Mouse (Mus musculus) midbrain, embryonic 10.5 days (tissue): ENCODE data around the gene Pafah1b3. TPM values are rescaled to one million over a fixed set of nuclear protein-coding genes. Genes with fewer than 3 reads are reported as not detected.

ENCODE experiments used
- DNase-seq: peaks from one replicate; pipeline ENCODE4 v3.0.0-alpha.2; 2017; ENCODE audit warnings: low spot score
- H3K27ac ChIP-seq: fragments of 300-500 bp; sonication (generic); replicated peaks from 2 replicates; pipeline ENCODE4 v1.5.1; 2016; ENCODE audit warnings: mild to moderate bottlenecking
- H3K27me3 ChIP-seq: fragments of 300-500 bp; sonication (generic); 2 replicates; pipeline ENCODE4 v1.6.1; 2016; ENCODE audit warnings: low read depth, mild to moderate bottlenecking; ENCODE audit not compliant: poor library complexity, severe bottlenecking
- H3K36me3 ChIP-seq: fragments of 300-500 bp; sonication (generic); 2 replicates; pipeline ENCODE4 v1.6.1; 2016; ENCODE audit warnings: mild to moderate bottlenecking, moderate library complexity
- H3K4me1 ChIP-seq: fragments of 300-500 bp; sonication (generic); 2 replicates; pipeline ENCODE4 v1.6.1; 2016
- H3K4me3 ChIP-seq: fragments of 300-500 bp; sonication (generic); 2 replicates; pipeline ENCODE4 v1.5.1; 2016; ENCODE audit warnings: mild to moderate bottlenecking, moderate library complexity
- H3K9me3 ChIP-seq: fragments of 300-500 bp; sonication (generic); replicated peaks from 2 replicates; pipeline ENCODE4 v1.6.1; 2016; ENCODE audit warnings: mild to moderate bottlenecking
- WGBS: fragments of 180-500 bp; shearing (Covaris S2); methylation state at CpG from one replicate; pipeline ENCODE4 v1.1.7; 2016; 5-methylcytosine and 5-hydroxymethylcytosine counted together
- polyA plus RNA-seq: library from polyadenylated mRNA; unstranded; fragments of >200 nt; fragmentation: Nextera tagmentation; extraction: Ambion mirVana; gene quantifications from 2 replicates; pipeline ENCODE4 v1.2.1, GENCODE M21; 2016

Gene Pafah1b3
- polyA plus RNA-seq, 1 experiment from 2014 or later = 293 TPM

DNA sequence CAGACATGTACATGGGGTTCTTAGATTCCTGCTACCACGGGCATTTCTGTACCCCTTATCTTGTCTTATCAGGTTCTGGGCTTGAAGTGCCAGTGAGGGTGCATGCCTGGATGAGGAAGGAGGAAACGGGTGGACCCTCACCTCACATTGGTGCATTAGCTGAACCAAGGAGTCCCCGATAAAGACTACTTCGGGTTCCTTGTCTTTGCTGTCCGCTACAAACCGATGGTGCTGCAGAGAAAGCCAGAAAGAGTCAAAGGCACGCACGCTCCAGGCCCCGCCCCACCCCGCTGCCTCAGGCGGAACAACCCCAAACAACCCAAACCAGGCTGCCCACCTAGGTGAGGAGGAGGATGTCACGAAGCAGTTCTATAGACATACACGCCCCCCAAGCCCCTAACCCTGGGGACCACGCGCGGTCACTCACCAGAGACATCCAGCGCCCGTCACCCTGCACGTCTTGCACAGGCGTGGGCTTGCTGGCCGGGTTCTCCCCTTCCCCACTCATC is 787 bp downstream of the Pafah1b3 start:
- no peaks in the 10 kb centered on the region for H3K9me3 ChIP-seq
- DNase-seq = peak; percentile 53
- no peaks in the 10 kb centered on the region; the same call in 1 of the 2 replicates for H3K27me3 ChIP-seq
- peaks cover 43% of the 10 kb centered on the region for H3K36me3 ChIP-seq
- peak overlapping the region; percentile 92 for H3K4me3 ChIP-seq
- 2% methylated on average over 21 of the region's 21 CpGs for WGBS
- peak overlapping the region; percentile 99 for H3K27ac ChIP-seq
- H3K4me1 ChIP-seq = peaks cover 48% of the 10 kb centered on the region

DNA sequence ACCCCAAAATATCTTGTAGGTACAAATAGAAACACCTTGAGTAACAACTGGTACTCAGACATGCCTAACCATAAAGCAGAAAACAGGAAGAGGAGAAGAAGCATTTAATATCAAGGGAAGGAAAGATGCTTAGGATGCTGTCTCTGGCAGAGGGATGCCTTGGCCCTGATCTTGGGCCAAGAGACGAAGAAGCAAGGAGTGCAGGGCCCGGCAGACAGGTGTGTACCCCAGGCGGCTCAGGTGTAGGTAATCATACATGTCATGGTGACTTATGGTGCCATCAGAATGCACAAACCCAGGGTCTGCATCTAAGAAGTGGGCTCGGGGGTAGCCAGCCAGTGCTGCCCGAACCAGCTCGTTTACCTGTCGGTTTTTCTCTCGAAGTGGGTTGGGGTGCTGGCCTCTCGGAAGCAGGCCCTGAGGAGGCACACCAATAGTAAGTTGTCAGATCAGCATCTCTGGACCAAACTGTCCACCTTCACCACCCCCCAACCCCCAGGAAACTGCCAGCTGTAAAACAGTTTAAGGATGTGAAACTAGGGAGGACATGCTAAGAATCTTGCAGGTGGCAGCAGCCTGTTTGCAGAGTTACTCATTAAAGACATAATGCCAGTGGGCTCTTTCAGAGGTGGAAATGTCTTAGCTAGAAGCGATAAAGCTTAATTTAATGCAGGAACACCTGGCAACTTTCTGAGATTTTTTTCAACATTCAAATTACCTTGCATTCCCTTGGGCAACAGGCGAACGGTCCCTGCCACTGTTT is 2.6 kb downstream of the Pafah1b3 start:
- Histone ChIP-seq H3K4me1 (peaks cover 42% of the 10 kb centered on the region), H3K9me3 (no peaks in the 10 kb centered on the region), H3K36me3 (peaks cover 61% of the 10 kb centered on the region), H3K27ac (no peak overlapping the region), H3K4me3 (no peak overlapping the region), H3K27me3 (no peaks in the 10 kb centered on the region)
- 94% methylated on average over 12 of the region's 12 CpGs for WGBS
- no peak for DNase-seq

DNA sequence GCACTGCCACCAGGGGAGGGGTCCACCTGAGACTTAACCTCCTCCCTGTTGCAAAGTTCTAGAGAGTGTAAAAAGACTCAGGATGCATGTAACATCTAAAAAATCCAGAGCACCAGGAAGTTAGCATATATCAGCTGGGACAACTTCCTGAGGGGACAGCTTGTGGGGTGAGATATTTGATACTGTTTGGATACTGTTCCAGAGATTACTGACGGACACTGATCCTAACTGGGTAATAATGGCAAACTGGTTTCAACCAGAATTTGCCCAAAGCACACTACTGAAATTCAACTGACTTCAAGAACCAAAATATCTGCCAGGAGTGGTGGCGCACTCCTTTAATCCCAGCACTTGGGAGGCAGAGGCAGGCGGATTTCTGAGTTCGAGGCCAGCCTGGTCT is 3.3 kb downstream of the Pafah1b3 start:
- DNase-seq = no peak
- peaks cover 68% of the 10 kb centered on the region for H3K36me3 ChIP-seq
- WGBS = 92% methylated on average over 4 of the region's 4 CpGs

DNA sequence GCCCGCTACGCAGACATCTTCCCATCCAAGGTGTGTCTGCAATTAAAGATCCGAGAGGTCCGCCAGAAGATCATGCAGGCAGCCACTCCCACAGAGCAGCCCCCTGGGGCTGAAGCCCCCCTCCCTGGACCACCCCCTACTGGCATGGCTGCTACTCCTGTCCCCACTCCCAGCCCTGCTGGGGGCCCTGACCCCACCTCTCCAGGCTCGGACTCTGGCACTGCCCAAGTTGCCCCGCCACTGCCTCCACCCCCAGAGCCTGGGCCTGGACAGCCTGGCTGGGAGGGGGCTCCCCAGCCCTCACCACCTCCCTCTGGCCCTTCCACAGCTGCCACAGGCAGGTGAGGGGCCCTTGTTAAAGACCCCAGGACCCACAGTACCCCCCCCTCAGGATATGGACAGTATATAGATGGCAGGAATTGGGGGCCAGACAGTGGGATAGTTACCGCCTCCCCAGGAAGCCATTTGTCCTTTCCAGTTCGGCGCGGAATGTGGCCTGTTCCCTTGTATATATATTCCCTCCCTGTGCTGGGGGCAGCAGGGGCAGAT is 4.5 kb downstream of the Pafah1b3 start:
- Histone ChIP-seq H3K36me3 (peaks cover 80% of the 10 kb centered on the region), H3K4me3 (peak overlapping the region; percentile 7; the same call in 1 of the 2 replicates), H3K9me3 (peaks cover 11% of the 10 kb centered on the region; the same call in 1 of the 2 replicates), H3K4me1 (peaks cover 36% of the 10 kb centered on the region), H3K27ac (no peak overlapping the region), H3K27me3 (no peaks in the 10 kb centered on the region)
- DNase-seq = no peak
- WGBS = 88% methylated on average over 9 of the region's 10 CpGs

More for the DNA sequence above, 3.3 kb downstream of the Pafah1b3 start:
- H3K9me3 ChIP-seq = peaks cover 4% of the 10 kb centered on the region; the same call in 1 of the 2 replicates
- no peak overlapping the region for H3K27ac ChIP-seq
- H3K4me1 ChIP-seq = peaks cover 42% of the 10 kb centered on the region
- no peak overlapping the region for H3K4me3 ChIP-seq
- H3K27me3 ChIP-seq = no peaks in the 10 kb centered on the region

DNA sequence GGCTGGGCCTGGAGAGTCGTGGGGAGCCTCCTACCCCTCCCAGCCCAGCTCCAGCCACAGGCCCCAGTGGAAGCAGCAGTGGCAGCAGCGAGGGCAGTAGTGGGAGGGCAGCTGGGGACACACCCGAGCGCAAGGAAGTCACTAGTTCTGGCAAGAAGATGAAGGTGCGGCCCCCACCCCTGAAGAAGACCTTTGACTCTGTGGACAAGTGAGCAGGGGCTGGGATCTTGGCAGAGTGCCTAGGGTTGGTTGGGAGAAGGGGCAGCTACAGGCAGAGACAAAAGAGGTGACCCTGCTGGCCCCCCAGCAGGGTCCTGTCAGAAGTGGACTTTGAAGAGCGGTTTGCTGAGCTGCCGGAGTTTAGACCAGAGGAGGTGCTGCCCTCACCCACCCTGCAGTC is 5.7 kb downstream of the Pafah1b3 start:
- Histone ChIP-seq H3K36me3 (peaks cover 92% of the 10 kb centered on the region), H3K27ac (peak overlapping the region; percentile 42; the same call in 1 of the 2 replicates), H3K9me3 (peaks cover 11% of the 10 kb centered on the region; the same call in 1 of the 2 replicates), H3K4me1 (peaks cover 26% of the 10 kb centered on the region), H3K4me3 (peak overlapping the region; percentile 14; the same call in 1 of the 2 replicates), H3K27me3 (no peaks in the 10 kb centered on the region)
- no peak for DNase-seq
- 80% methylated on average over 7 of the region's 7 CpGs for WGBS

DNA sequence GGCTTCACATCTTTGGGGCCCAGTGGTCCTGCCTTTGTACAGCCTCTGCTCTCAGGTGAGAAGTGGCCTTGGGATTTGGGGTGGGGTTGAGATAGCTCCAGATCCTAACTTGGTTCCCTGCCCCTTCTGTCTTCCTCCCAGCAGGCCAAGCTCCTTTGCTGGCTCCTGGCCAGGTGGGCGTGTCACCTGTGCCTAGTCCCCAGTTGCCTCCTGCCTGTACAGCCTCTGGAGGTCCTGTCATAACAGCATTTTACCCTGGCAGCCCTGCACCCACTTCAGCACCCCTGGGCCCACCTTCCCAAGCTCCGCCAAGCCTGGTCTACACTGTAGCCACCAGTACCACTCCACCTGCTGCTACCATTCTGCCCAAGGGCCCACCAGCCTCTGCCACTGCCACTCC is 6.9 kb downstream of the Pafah1b3 start:
- H3K36me3 ChIP-seq = peaks cover 100% of the 10 kb centered on the region
- no peak for DNase-seq
- peaks cover 11% of the 10 kb centered on the region; the same call in 1 of the 2 replicates for H3K9me3 ChIP-seq
- 94% methylated on average over 2 of the region's 2 CpGs for WGBS
- no peak overlapping the region for H3K4me3 ChIP-seq
- peaks cover 14% of the 10 kb centered on the region for H3K4me1 ChIP-seq
- H3K27ac ChIP-seq = no peak overlapping the region
- no peaks in the 10 kb centered on the region for H3K27me3 ChIP-seq

DNA sequence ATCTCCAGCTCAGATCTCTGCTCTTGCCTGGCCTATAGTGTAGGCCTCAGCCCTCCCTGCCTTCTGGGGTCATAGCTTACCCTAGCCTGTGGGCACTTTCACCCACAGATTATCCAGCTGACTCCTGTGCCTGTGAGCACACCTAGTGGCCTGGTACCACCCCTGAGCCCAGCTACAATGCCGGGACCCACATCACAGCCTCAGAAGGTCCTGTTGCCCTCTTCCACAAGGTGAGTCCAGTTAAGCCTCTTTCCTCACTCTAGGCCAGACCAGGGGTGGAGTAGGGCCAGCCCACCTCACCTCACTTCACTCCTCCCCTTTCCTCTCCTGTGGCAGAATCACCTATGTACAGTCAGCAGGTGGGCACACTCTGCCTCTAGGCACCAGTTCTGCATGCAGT is 7.3 kb downstream of the Pafah1b3 start:
- Histone ChIP-seq H3K27ac (no peak overlapping the region), H3K36me3 (peaks cover 100% of the 10 kb centered on the region), H3K9me3 (peaks cover 11% of the 10 kb centered on the region; the same call in 1 of the 2 replicates), H3K4me3 (no peak overlapping the region), H3K27me3 (no peaks in the 10 kb centered on the region), H3K4me1 (peaks cover 10% of the 10 kb centered on the region; the same call in 1 of the 2 replicates)
- no peak for DNase-seq
- 90% methylated on average over 1 of the region's 1 CpGs for WGBS

DNA sequence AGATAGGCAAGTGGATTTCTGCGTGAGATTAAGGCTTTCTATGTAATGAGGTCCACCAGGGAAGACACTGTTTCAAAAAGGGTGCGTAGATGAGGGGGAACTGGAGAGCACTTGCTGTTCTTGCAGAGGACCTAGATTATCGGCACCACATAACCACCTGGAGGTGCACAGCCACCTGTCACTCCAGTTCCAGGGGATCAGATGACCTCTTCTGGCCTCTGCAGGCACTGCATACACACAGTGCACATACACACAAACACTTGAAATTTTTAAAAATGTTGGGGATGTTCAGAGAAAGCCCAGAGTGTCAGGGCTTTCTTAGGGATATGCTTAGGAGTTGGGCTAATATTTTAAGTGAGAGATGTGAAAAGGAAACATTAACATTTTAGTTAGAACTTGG is 7.9 kb downstream of the Pafah1b3 start:
- Histone ChIP-seq H3K9me3 (peaks cover 11% of the 10 kb centered on the region; the same call in 1 of the 2 replicates), H3K36me3 (peaks cover 100% of the 10 kb centered on the region), H3K27ac (no peak overlapping the region), H3K4me1 (peaks cover 13% of the 10 kb centered on the region), H3K4me3 (no peak overlapping the region), H3K27me3 (no peaks in the 10 kb centered on the region)
- 95% methylated on average over 3 of the region's 3 CpGs for WGBS
- no peak for DNase-seq

DNA sequence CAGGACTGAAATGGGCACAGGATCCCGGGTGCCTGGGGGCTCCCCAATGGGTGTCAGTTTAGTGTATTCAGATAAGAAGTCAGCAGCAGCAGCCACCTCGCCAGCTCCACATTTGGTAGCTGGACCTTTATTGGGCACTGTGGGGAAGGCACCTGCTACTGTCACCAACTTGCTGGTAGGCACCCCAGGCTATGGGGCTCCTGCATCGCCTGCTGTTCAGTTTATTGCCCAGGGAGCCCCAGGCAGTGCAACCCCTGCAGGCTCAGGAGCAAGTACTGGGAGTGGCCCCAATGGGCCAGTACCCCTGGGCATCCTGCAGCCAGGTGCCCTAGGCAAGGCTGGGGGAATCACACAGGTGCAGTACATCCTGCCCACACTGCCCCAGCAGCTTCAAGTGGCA is 9.1 kb downstream of the Pafah1b3 start:
- DNase-seq = no peak
- Histone ChIP-seq H3K36me3 (peaks cover 96% of the 10 kb centered on the region), H3K27ac (no peak overlapping the region), H3K4me1 (peaks cover 25% of the 10 kb centered on the region), H3K9me3 (peaks cover 11% of the 10 kb centered on the region; the same call in 1 of the 2 replicates), H3K27me3 (no peaks in the 10 kb centered on the region), H3K4me3 (peak overlapping the region; percentile 19; the same call in 1 of the 2 replicates)
- 94% methylated on average over 3 of the region's 3 CpGs for WGBS

DNA sequence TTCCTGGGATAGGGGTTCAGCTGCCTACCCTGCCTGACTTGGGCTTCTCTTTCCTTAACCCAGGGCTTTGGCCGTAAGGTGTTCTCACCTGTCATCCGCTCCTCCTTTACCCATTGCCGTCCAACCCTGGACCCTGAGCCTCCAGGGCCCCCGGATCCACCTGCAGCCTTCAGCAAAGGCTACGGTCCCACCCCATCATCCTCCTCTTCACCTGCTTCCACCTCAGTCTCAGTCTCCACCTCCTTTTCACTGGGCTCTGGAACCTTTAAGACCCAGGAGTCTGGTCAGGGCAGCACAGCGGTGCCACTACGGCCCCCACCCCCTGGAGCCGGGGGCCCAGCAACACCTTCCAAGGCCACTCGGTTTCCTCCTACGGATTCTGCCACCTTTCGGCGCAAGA is 9.8 kb downstream of the Pafah1b3 start:
- peaks cover 88% of the 10 kb centered on the region for H3K36me3 ChIP-seq
- 95% methylated on average over 12 of the region's 12 CpGs for WGBS
- H3K4me1 ChIP-seq = peaks cover 28% of the 10 kb centered on the region
- peaks cover 11% of the 10 kb centered on the region; the same call in 1 of the 2 replicates for H3K9me3 ChIP-seq
- no peaks in the 10 kb centered on the region for H3K27me3 ChIP-seq
- H3K4me3 ChIP-seq = no peak overlapping the region
- no peak for DNase-seq
- H3K27ac ChIP-seq = no peak overlapping the region

DNA sequence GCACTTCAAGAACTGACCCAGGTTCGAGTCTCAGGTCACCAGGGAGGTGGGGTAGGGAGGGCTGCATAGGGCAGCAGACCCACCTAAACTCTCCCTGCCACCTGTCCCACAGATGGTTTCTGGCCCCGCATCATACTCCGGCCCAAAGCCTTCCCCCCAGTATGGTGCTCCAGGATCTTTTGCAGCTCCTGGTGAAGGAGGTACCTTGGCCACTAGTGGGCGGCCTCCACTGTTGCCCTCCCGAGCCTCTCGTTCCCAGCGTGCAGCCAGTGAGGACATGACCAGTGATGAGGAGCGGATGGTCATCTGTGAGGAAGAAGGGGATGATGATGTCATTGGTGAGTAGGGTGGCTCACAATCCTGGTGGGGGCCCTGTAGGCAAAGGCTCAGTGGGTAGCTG is 10.8 kb downstream of the Pafah1b3 start:
- peaks cover 29% of the 10 kb centered on the region for H3K4me1 ChIP-seq
- no peak overlapping the region for H3K4me3 ChIP-seq
- no peak overlapping the region for H3K27ac ChIP-seq
- WGBS = 81% methylated on average over 8 of the region's 8 CpGs
- DNase-seq = no peak
- no peaks in the 10 kb centered on the region for H3K27me3 ChIP-seq
- H3K36me3 ChIP-seq = peaks cover 78% of the 10 kb centered on the region
- peaks cover 11% of the 10 kb centered on the region; the same call in 1 of the 2 replicates for H3K9me3 ChIP-seq

DNA sequence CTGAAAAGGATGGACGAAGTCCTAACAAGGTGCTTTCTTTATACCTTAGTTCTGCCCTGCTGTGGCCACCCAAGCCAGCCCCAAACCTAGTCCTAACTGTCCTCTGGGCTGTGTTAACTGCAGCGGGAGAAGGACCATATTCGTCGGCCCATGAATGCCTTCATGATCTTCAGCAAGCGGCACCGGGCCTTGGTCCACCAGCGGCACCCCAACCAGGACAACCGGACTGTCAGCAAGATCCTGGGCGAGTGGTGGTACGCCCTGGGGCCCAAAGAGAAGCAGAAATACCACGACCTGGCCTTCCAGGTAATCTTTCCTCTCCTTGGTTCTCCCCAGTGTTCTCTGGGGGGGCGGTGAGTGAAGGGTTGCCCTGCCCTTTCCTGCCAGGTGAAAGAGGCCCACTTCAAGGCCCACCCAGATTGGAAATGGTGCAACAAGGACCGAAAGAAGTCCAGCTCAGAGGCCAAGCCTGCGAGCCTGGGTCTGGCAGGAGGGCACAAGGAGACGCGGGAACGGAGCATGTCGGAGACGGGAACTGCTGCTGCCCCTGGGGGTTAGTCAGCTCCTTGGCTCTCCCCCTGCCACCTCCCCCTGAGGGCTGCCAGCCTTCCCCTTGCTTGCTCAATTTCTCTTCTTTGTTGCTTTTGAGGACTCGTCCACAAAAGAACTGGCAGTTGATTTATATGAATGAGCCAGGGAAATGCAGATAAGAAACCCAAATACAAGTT is 12.1 kb downstream of the Pafah1b3 start:
- 0 out of 2 replicates have a peak overlapping the region, but pooled peaks have one; percentile 29 for H3K4me3 ChIP-seq
- H3K27ac ChIP-seq = no peak overlapping the region; the same call in 1 of the 2 replicates

More for the DNA sequence above, 12.1 kb downstream of the Pafah1b3 start:
- Histone ChIP-seq H3K27me3 (no peaks in the 10 kb centered on the region), H3K9me3 (peaks cover 11% of the 10 kb centered on the region; the same call in 1 of the 2 replicates), H3K4me1 (peaks cover 39% of the 10 kb centered on the region), H3K36me3 (peaks cover 65% of the 10 kb centered on the region)
- WGBS = 94% methylated on average over 20 of the region's 20 CpGs
- DNase-seq = no peak
